Mouse (Mus musculus) 416B (cell line): ENCODE measurements at regions not wholly inside any gene's neighbourhood (a gene's known extent, or its start where the extent isn't known, plus 50 kb on each side); places are given as distances from the start of the nearest gene placed in this dataset.
A peak's percentile ranks its signal among the peaks of the same experiment; 100 is the strongest.

ENCODE experiments used
- DNase-seq: peaks from one replicate; pipeline ENCODE4 v3.0.0; 2011; ENCODE audit warnings: low read depth

DNA sequence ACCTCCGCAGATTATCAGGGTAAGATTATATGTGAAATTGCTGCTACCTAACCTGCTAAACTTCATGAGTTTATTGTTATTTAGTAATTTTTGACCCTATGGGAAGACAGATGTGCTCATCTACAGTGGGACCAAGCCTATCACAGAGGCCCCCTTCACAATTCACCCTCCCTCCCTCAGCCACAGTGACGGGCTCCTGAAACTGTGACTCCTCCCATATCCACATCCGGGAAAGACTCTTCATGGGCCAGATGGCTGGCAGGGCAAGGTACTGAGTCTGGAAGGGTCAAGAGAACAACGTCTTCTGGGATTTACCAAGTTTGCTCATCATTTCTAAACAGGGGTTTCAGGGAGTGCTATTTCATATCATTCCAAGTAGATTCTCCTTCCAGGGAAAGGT, 84.1 kb upstream of the Irs2 start:
- no peak for DNase-seq

GRCm38 (mm10) chr8:11091675-11092345, 83.6 kb upstream of the Irs2 start:
- no peak for DNase-seq

DNA sequence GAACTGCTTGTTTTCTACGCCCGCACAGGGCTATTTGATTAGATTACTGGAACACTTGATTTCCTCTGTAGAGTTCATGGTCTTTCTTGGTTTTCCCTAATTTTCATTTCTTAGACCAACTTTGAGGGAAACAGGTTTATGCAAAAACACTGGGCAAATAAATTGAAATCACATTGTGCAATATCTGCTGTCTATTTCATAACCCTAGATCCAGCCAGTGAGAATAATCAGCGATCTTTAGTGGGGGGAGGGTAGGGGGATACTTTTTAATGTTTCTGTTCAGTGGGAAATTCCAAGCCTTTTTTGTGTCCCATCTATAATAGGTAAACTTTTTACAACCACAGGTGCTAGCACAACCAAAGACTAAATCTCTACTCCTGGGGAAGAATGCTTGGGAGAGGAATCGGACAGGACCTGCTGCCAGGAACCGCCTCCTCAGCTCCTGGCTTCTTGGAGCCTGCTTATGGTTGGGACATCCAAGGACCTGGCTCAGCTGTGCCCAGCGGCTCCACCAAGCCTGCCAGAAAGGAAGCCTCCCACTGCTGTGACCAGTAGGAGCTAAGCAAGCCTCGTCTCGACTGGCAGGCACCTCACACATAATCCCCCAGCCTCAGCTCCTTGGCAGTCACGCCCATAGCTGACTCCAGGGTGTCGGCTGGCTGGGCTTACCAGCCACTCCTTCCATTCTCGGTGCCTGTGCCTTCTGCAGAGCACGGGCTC, 80.8 kb upstream of the Irs2 start:
- no peak for DNase-seq

DNA sequence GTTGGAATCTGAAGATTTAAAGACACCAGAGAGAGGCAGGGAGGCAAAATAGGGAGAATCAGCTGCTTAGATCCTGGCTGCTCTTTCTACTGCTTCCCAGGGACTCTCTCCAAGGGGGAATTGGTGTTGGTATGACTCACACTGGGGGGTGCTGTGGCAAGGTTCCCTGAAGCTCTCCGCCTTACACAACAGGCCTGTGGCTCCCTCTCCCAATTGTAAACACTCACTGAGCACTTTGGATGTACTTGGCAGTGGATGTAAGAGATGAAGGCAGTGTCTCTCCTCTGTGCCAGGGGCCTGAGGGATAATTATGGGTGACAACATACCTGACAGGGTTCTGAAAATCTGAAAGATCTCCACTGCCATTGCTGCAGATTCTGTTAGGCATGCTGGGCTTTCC, 77.0 kb upstream of the Irs2 start:
- no peak for DNase-seq

GRCm38 (mm10) chr8:11084051-11084533, 75.8 kb upstream of the Irs2 start:
- DNase-seq = no peak

GRCm38 (mm10) chr8:11080813-11081212, 72.6 kb upstream of the Irs2 start:
- no peak for DNase-seq

DNA sequence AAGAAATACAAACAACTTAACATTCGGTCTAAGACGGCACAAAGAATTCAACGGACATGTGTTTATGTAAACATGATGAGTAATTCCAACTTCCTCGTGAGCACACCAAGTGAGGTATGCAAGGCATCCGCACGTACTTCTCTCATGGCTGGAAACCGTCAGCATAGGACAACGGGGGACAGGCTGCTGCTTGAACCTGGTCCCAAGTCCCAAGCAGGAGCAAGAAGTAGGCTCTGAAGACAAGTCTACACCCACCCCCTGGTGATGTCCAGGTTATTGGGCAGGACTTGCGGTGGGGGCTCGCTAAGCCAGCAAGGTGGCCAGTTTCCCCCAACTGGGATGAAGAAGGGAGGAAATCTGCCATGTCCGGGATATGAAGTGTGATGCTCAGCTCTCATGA, 71.5 kb upstream of the Irs2 start:
- DNase-seq = no peak

GRCm38 (mm10) chr8:11077138-11077537, 68.9 kb upstream of the Irs2 start:
- DNase-seq = no peak

GRCm38 (mm10) chr8:11071162-11071561, 62.9 kb upstream of the Irs2 start:
- peak; percentile 10 for DNase-seq

GRCm38 (mm10) chr8:11067450-11067849, 59.2 kb upstream of the Irs2 start:
- no peak for DNase-seq

DNA sequence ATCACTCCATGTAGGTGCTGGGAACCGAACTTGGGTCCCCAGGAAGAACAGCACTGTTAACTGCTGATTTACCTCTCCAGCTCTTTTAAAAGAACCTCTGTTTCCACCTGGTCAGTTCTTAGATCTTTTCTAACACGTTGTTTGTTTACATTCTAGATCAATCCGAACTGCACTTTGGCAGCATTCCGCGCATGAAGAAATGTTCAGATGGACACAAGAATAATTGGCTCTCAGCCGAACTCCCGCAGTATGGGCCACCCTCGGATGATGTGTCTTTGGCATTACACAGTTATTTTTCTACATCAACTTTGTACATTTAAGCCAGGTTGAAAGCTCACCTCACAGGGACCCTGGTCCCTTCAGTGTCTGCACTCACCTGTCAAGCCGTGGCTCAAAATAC, 57.7 kb upstream of the Irs2 start:
- no peak for DNase-seq

DNA sequence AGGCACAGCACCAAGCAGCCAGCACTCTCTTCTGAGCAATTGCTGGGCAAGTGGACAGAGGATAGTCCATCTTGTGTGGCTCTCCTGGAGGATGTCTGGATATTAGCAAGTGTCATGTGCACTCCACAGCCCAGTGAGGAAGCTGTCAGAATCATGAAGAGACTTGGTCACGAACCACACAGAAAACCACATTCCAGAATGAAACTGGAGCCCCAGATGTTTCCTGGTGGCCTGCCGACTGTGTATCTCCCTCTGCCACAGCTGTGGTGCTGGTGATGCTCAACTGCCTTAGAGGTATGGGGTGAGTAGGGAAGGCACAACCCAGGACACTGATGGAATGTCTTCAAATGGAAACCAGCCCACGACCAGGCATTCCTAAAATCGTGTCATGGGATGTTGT, 57.0 kb upstream of the Irs2 start:
- DNase-seq = peak; percentile 33

DNA sequence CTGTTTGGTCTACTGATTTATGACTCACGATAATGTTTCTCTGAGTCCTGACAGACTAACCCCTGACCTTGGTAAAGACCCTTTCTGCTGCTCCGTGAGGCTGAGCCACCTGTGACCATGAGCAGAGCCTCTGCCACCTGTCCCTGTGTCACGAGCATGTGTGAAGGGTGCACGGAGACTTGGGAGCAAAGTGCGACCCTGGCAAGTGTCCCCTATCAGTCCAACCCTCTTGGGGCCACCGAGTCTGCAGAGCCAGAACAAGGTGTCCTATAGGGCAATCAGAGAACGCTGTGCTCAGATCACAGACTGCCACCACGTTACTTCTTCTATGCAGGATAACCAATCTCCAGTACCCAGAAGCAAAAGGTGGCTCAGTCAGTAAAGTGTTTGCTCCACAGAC, 54.8 kb upstream of the Irs2 start:
- no peak for DNase-seq

- no peak for DNase-seq
Measured at GRCm38 (mm10) chr8:11062348-11062946, 54.2 kb upstream of the Irs2 start.

- DNase-seq = no peak
Measured at GRCm38 (mm10) chr8:11061711-11062110, 53.5 kb upstream of the Irs2 start.

- no peak for DNase-seq
Measured at GRCm38 (mm10) chr8:11060604-11061003, 52.3 kb upstream of the Irs2 start.

GRCm38 (mm10) chr8:11058392-11058791, 50.1 kb upstream of the Irs2 start:
- no peak for DNase-seq
